Mouse (Mus musculus): ENCODE results near the gene Olfr1338.

- TF ChIP-seq CTCF (IDR thresholded peaks at IDR 0.05; ENCODE audit: low read depth): no peak
- TF ChIP-seq EP300 (IDR thresholded peaks at IDR 0.05; ENCODE audit: low read depth): no peak
These were observed 36.6 kb downstream of the Olfr1338 start for GRCm38 (mm10) chr4:118721742-118722483.

All from liver, embryonic 14.5 days (tissue).